Mouse (Mus musculus) liver, embryonic 14.5 days (tissue): Measurements from ENCODE around the gene Fbxo47.

Source experiments
- CTCF ChIP-seq: IDR thresholded peaks from 2 replicates; pipeline ENCODE4 v1.5.1; 2016; ENCODE audit warnings: antibody characterized with exemption, low read depth, control low read depth
- EP300 ChIP-seq: IDR thresholded peaks from 2 replicates; pipeline ENCODE4 v1.6.1; 2016; ENCODE audit warnings: antibody characterized with exemption, low read depth

DNA sequence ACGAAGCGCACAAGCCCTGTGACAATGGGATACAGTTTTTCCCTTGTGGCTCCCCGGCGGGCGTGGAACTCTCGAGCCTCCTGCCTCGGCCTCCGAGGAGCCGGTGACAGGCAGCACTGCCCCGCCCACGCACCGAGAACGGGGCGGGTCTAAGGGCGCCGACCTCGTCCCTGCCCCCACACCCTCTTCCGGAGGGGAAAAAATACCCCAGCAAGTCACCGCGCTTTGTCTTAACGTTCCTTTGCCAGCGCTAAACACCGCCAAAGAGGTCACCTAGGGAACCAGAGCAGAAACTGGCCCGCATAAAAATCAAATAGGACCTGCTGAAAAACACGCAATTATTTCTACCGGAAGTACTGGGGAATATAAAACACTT, 424 bp downstream of the Fbxo47 start:
- TF ChIP-seq EP300 (0 out of 2 replicates have a peak, but pooled peaks have one; percentile 19), CTCF (no peak)
